Mouse (Mus musculus): Measurements from ENCODE around the gene Aqp7.

Gene Aqp7

GRCm38 (mm10) chr4:41000842-41001639 lies 46.9 kb downstream of the Aqp7 start:
- DNase-seq (ENCODE audit: low spot score), result no peak

- DNase-seq (ENCODE audit: low spot score), result no peak
Measured at GRCm38 (mm10) chr4:41000271-41000670, 47.7 kb downstream of the Aqp7 start.

GRCm38 (mm10) chr4:40997916-40998315 lies 50.0 kb downstream of the Aqp7 start:
- no peak for DNase-seq (ENCODE audit: low spot score)

- DNase-seq (ENCODE audit: low spot score), result no peak
Measured at GRCm38 (mm10) chr4:40996302-40996701, 51.6 kb downstream of the Aqp7 start.

- DNase-seq (ENCODE audit: low spot score), result no peak
Measured at GRCm38 (mm10) chr4:40989633-40990032, 58.3 kb downstream of the Aqp7 start.

- DNase-seq (ENCODE audit: low spot score), result no peak
Measured at GRCm38 (mm10) chr4:40983686-40984085, 64.3 kb downstream of the Aqp7 start.

Data from retina, embryonic 14.5 days (tissue).